Mouse (Mus musculus): ENCODE results near the gene Wbp1. TPM values are rescaled to one million over a fixed set of nuclear protein-coding genes. Genes with fewer than 3 reads are reported as not detected.

Wbp1 gene
- polyA plus RNA-seq, 1 experiment from 2014 or later: 228 TPM

GRCm38 (mm10) chr6:83098411-83098810, 22.9 kb downstream of the Wbp1 start:
- Histone ChIP-seq H3K9me3 (ENCODE audit: control insufficient read depth, low read length) (no peaks in the 10 kb centered on the region), H3K9ac (replicated peaks; ENCODE audit: low read depth, low read length) (no peak overlapping the region), H3K36me3 (ENCODE audit: control insufficient read depth, insufficient read depth) (no peaks in the 10 kb centered on the region), H3K27me3 (replicated peaks; ENCODE audit: control insufficient read depth, insufficient read depth, low read length) (peaks cover 7% of the 10 kb centered on the region), H3K4me3 (replicated peaks; ENCODE audit: low read length) (no peak overlapping the region), H3K4me2 (ENCODE audit: low read length) (no peak overlapping the region), H3K4me1 (replicated peaks; ENCODE audit: control insufficient read depth, insufficient read depth, low read length) (peaks cover 15% of the 10 kb centered on the region), H3K27ac (ENCODE audit: low read length) (no peak overlapping the region)
- no peak for ATAC-seq
- 70% methylated on average over 2 of the region's 2 CpGs for WGBS

- Histone ChIP-seq H3K36me3 (ENCODE audit: control insufficient read depth, insufficient read depth) (no peaks in the 10 kb centered on the region), H3K27me3 (replicated peaks; ENCODE audit: control insufficient read depth, insufficient read depth, low read length) (peaks cover 9% of the 10 kb centered on the region), H3K27ac (ENCODE audit: low read length) (no peak overlapping the region), H3K9me3 (ENCODE audit: control insufficient read depth, low read length) (no peaks in the 10 kb centered on the region), H3K4me3 (replicated peaks; ENCODE audit: low read length) (no peak overlapping the region), H3K9ac (replicated peaks; ENCODE audit: low read depth, low read length) (no peak overlapping the region), H3K4me1 (replicated peaks; ENCODE audit: control insufficient read depth, insufficient read depth, low read length) (no peaks in the 10 kb centered on the region), H3K4me2 (ENCODE audit: low read length) (no peak overlapping the region)
- 49% methylated on average over 6 of the region's 6 CpGs for WGBS
- ATAC-seq: no peak
These were observed 25.4 kb downstream of the Wbp1 start for GRCm38 (mm10) chr6:83095968-83096367.

- no peaks in the 10 kb centered on the region for H3K9me3 ChIP-seq (ENCODE audit: control insufficient read depth, low read length)
- H3K27me3 ChIP-seq (replicated peaks; ENCODE audit: control insufficient read depth, insufficient read depth, low read length): peaks cover 26% of the 10 kb centered on the region
- no peak overlapping the region for H3K4me3 ChIP-seq (replicated peaks; ENCODE audit: low read length)
- WGBS: 41% methylated on average over 6 of the region's 6 CpGs
- ATAC-seq: no peak
- no peak overlapping the region for H3K4me2 ChIP-seq (ENCODE audit: low read length)
- no peak overlapping the region for H3K27ac ChIP-seq (ENCODE audit: low read length)
- no peak overlapping the region for H3K9ac ChIP-seq (replicated peaks; ENCODE audit: low read depth, low read length)
- H3K36me3 ChIP-seq (ENCODE audit: control insufficient read depth, insufficient read depth): no peaks in the 10 kb centered on the region
- H3K4me1 ChIP-seq (replicated peaks; ENCODE audit: control insufficient read depth, insufficient read depth, low read length): no peaks in the 10 kb centered on the region; the same call in 1 of the 2 replicates
These were observed 28.8 kb downstream of the Wbp1 start for GRCm38 (mm10) chr6:83092416-83093127.

GRCm38 (mm10) chr6:83087926-83088260, 33.5 kb downstream of the Wbp1 start:
- Histone ChIP-seq H3K9ac (replicated peaks; ENCODE audit: low read depth, low read length) (no peak overlapping the region), H3K27me3 (replicated peaks; ENCODE audit: control insufficient read depth, insufficient read depth, low read length) (peaks cover 59% of the 10 kb centered on the region), H3K36me3 (ENCODE audit: control insufficient read depth, insufficient read depth) (no peaks in the 10 kb centered on the region), H3K4me2 (ENCODE audit: low read length) (no peak overlapping the region), H3K9me3 (ENCODE audit: control insufficient read depth, low read length) (no peaks in the 10 kb centered on the region), H3K4me1 (replicated peaks; ENCODE audit: control insufficient read depth, insufficient read depth, low read length) (no peaks in the 10 kb centered on the region; the same call in 1 of the 2 replicates), H3K4me3 (replicated peaks; ENCODE audit: low read length) (no peak overlapping the region), H3K27ac (ENCODE audit: low read length) (no peak overlapping the region)
- ATAC-seq: no peak
- WGBS: 2% methylated on average over 9 of the region's 9 CpGs

GRCm38 (mm10) chr6:83087205-83087925, 34.0 kb downstream of the Wbp1 start:
- WGBS: under 1% methylated on average over 47 of the region's 47 CpGs
- peaks cover 64% of the 10 kb centered on the region for H3K27me3 ChIP-seq (replicated peaks; ENCODE audit: control insufficient read depth, insufficient read depth, low read length)
- no peaks in the 10 kb centered on the region; the same call in 1 of the 2 replicates for H3K4me1 ChIP-seq (replicated peaks; ENCODE audit: control insufficient read depth, insufficient read depth, low read length)
- no peaks in the 10 kb centered on the region; the same call in 1 of the 2 replicates for H3K36me3 ChIP-seq (ENCODE audit: control insufficient read depth, insufficient read depth)
- H3K4me3 ChIP-seq (replicated peaks; ENCODE audit: low read length): no peak overlapping the region
- H3K4me2 ChIP-seq (ENCODE audit: low read length): no peak overlapping the region
- no peaks in the 10 kb centered on the region for H3K9me3 ChIP-seq (ENCODE audit: control insufficient read depth, low read length)
- H3K27ac ChIP-seq (ENCODE audit: low read length): no peak overlapping the region
- ATAC-seq: no peak
- H3K9ac ChIP-seq (replicated peaks; ENCODE audit: low read depth, low read length): no peak overlapping the region

- Histone ChIP-seq H3K27me3 (replicated peaks; ENCODE audit: control insufficient read depth, insufficient read depth, low read length) (peaks cover 65% of the 10 kb centered on the region), H3K4me2 (ENCODE audit: low read length) (no peak within 1 kb of the TSS), H3K9me3 (ENCODE audit: control insufficient read depth, low read length) (no peaks in the 10 kb centered on the region), H3K27ac (ENCODE audit: low read length) (no peak within 1 kb of the TSS), H3K9ac (replicated peaks; ENCODE audit: low read depth, low read length) (no peak within 1 kb of the TSS), H3K36me3 (ENCODE audit: control insufficient read depth, insufficient read depth) (peaks cover 4% of the 10 kb centered on the region), H3K4me1 (replicated peaks; ENCODE audit: control insufficient read depth, insufficient read depth, low read length) (no peaks in the 10 kb centered on the region; the same call in 1 of the 2 replicates), H3K4me3 (replicated peaks; ENCODE audit: low read length) (no peak within 1 kb of the TSS)
- 3% methylated on average over 41 of the region's 42 CpGs for WGBS
- no peak for ATAC-seq
These were observed 35.0 kb downstream of the Wbp1 start, which contains the start of gene Lbx2 for GRCm38 (mm10) chr6:83086121-83087035. TSS of gene Lbx2 (plus strand) at chr6:83086367.

- 2% methylated on average over 6 of the region's 6 CpGs for WGBS
- no peak overlapping the region for H3K4me2 ChIP-seq (ENCODE audit: low read length)
- H3K4me1 ChIP-seq (replicated peaks; ENCODE audit: control insufficient read depth, insufficient read depth, low read length): peaks cover 7% of the 10 kb centered on the region
- H3K9ac ChIP-seq (replicated peaks; ENCODE audit: low read depth, low read length): no peak overlapping the region
- H3K4me3 ChIP-seq (replicated peaks; ENCODE audit: low read length): no peak overlapping the region
- no peak for ATAC-seq
- H3K27ac ChIP-seq (ENCODE audit: low read length): no peak overlapping the region
- H3K27me3 ChIP-seq (replicated peaks; ENCODE audit: control insufficient read depth, insufficient read depth, low read length): peaks cover 56% of the 10 kb centered on the region
- H3K36me3 ChIP-seq (ENCODE audit: control insufficient read depth, insufficient read depth): peaks cover 8% of the 10 kb centered on the region
- no peaks in the 10 kb centered on the region for H3K9me3 ChIP-seq (ENCODE audit: control insufficient read depth, low read length)
These were observed 36.9 kb downstream of the Wbp1 start for GRCm38 (mm10) chr6:83084477-83084876.

GRCm38 (mm10) chr6:83083497-83083896, 37.9 kb downstream of the Wbp1 start:
- Histone ChIP-seq H3K9ac (replicated peaks; ENCODE audit: low read depth, low read length) (no peak overlapping the region), H3K27me3 (replicated peaks; ENCODE audit: control insufficient read depth, insufficient read depth, low read length) (peaks cover 48% of the 10 kb centered on the region), H3K4me3 (replicated peaks; ENCODE audit: low read length) (no peak overlapping the region), H3K27ac (ENCODE audit: low read length) (no peak overlapping the region), H3K4me1 (replicated peaks; ENCODE audit: control insufficient read depth, insufficient read depth, low read length) (peaks cover 14% of the 10 kb centered on the region), H3K4me2 (ENCODE audit: low read length) (no peak overlapping the region), H3K9me3 (ENCODE audit: control insufficient read depth, low read length) (no peaks in the 10 kb centered on the region), H3K36me3 (ENCODE audit: control insufficient read depth, insufficient read depth) (peaks cover 8% of the 10 kb centered on the region)
- no peak for ATAC-seq
- WGBS: 6% methylated on average over 5 of the region's 5 CpGs

- Histone ChIP-seq H3K36me3 (ENCODE audit: control insufficient read depth, insufficient read depth) (peaks cover 8% of the 10 kb centered on the region), H3K4me3 (replicated peaks; ENCODE audit: low read length) (no peak overlapping the region), H3K27me3 (replicated peaks; ENCODE audit: control insufficient read depth, insufficient read depth, low read length) (peaks cover 39% of the 10 kb centered on the region), H3K4me1 (replicated peaks; ENCODE audit: control insufficient read depth, insufficient read depth, low read length) (peaks cover 21% of the 10 kb centered on the region), H3K4me2 (ENCODE audit: low read length) (no peak overlapping the region), H3K9me3 (ENCODE audit: control insufficient read depth, low read length) (no peaks in the 10 kb centered on the region), H3K27ac (ENCODE audit: low read length) (no peak overlapping the region), H3K9ac (replicated peaks; ENCODE audit: low read depth, low read length) (no peak overlapping the region)
- no peak for ATAC-seq
- 95% methylated on average over 5 of the region's 5 CpGs for WGBS
These were observed 41.1 kb downstream of the Wbp1 start for GRCm38 (mm10) chr6:83080210-83080609.
